Mouse (Mus musculus) myocyte (in vitro differentiated cells): Measurements from ENCODE around the gene Slc25a45.

Source experiments
- CEBPB ChIP-seq: IDR thresholded peaks from 2 replicates; pipeline ENCODE4 v1.6.1; 2011; ENCODE audit warnings: mild to moderate bottlenecking, moderate library complexity; ENCODE audit not compliant: poor library complexity, insufficient read depth, severe bottlenecking
- E2F4 ChIP-seq: IDR thresholded peaks from one replicate; pipeline ENCODE4 v1.6.1; 2011; ENCODE audit warnings: mild to moderate bottlenecking, control low read depth, moderate library complexity; ENCODE audit not compliant: insufficient read depth
- MAX ChIP-seq: IDR thresholded peaks from one replicate; pipeline ENCODE4 v1.6.1; 2011; ENCODE audit warnings: low read depth, mild to moderate bottlenecking, control low read depth
- MYOD1 ChIP-seq, 3 experiments: IDR thresholded peaks; one replicate each; pipeline ENCODE4 v1.6.1; 2011; ENCODE audit warnings: control low read depth in 2 of 3, low read depth in 2 of 3, mild to moderate bottlenecking in 2 of 3, moderate library complexity in 1 of 3; ENCODE audit not compliant: insufficient read length in 2 of 3, control insufficient read depth in 1 of 3
- MYOG ChIP-seq, 3 experiments: IDR thresholded peaks; one replicate each; pipeline ENCODE4 v1.6.1; 2011; ENCODE audit warnings: control low read depth in 2 of 3, low read depth in 2 of 3, mild to moderate bottlenecking in 2 of 3; ENCODE audit not compliant: insufficient read length in 2 of 3, control insufficient read depth in 1 of 3, insufficient read depth in 1 of 3
- POLR2A ChIP-seq: IDR thresholded peaks from one replicate; pipeline ENCODE4 v1.6.1; 2011; ENCODE audit warnings: low read depth, mild to moderate bottlenecking, control low read depth, moderate library complexity; ENCODE audit not compliant: insufficient read length
- POLR2AphosphoS2 ChIP-seq: IDR thresholded peaks from one replicate; pipeline ENCODE4 v1.6.1; 2011; ENCODE audit warnings: low read depth, control low read depth; ENCODE audit not compliant: insufficient read length
- REST ChIP-seq: IDR thresholded peaks from one replicate; pipeline ENCODE4 v1.6.1; 2011; ENCODE audit warnings: mild to moderate bottlenecking, control low read depth, moderate library complexity; ENCODE audit not compliant: insufficient read depth, insufficient read length
- SRF ChIP-seq: IDR thresholded peaks from one replicate; pipeline ENCODE4 v1.6.1; 2011; ENCODE audit warnings: low read depth; ENCODE audit not compliant: control insufficient read depth, insufficient read length
- TCF12 ChIP-seq: IDR thresholded peaks from one replicate; pipeline ENCODE4 v1.6.1; 2011; ENCODE audit warnings: mild to moderate bottlenecking, control low read depth; ENCODE audit not compliant: poor library complexity, insufficient read depth, severe bottlenecking
- TCF3 ChIP-seq: IDR thresholded peaks from one replicate; pipeline ENCODE4 v1.6.1; 2011; ENCODE audit warnings: low read depth, control low read depth; ENCODE audit not compliant: insufficient read length
- USF1 ChIP-seq: IDR thresholded peaks from one replicate; pipeline ENCODE4 v1.6.1; 2011; ENCODE audit warnings: low read depth, mild to moderate bottlenecking, control low read depth, moderate library complexity

- TF ChIP-seq E2F4: no peak
- TF ChIP-seq SRF: no peak
- peak; percentile 80 for TF ChIP-seq POLR2A
- no peak for TF ChIP-seq REST
- TF ChIP-seq TCF12: no peak
- TF ChIP-seq MYOD1 (IDR thresholded peaks at IDR 0.05; ENCODE audit: control insufficient read depth in 1 of 3, insufficient read length in 2 of 3, low read depth in 2 of 3): peak in 1 of 3 experiments; percentile 36
- TF ChIP-seq CEBPB: peak; percentile 47
- TF ChIP-seq TCF3: no peak
- no peak for TF ChIP-seq MAX
- no peak for TF ChIP-seq USF1
- no peak for TF ChIP-seq MYOG (IDR thresholded peaks at IDR 0.05; ENCODE audit: control insufficient read depth in 1 of 3, insufficient read depth in 1 of 3, insufficient read length in 2 of 3, low read depth in 2 of 3)
- TF ChIP-seq POLR2AphosphoS2: peak; percentile 84
Observed at GRCm38 (mm10) chr19:5843781-5844691, 33.6 kb upstream of the Slc25a45 start.
